ENCODE assay signal across 8 mouse cellular contexts in the genomic region with DNA sequence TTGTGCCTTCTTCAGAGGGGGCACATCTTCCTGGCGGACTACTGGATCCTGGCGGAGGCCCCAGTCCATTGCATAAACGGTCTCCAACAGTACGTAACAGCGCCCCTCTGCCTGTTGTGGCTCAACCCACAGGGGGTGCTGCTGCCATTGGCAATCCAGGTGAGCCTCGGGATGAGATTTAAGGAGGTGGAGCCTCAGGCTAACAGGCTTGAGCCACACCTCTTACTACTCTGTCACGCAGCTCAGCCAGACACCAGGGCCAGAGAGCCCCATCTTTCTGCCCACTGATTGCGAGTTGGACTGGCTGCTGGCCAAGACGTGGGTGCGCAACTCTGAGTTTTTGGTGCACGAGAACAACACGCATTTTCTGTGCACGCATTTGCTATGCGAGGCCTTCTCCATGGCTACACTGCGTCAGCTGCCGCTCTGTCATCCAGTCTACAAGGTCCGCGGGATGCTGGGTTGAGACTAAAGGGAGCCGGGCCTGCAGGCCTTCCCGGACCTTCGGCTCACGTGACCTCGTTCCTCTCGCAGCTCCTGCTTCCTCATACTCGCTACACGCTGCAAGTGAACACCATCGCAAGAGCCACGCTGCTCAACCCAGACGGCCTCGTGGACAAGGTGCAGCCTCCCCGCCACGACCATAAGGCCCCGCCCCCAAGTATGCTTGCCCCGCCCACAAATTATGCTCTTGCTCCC. TPM values are rescaled to one million over a fixed set of nuclear protein-coding genes. Genes with fewer than 3 reads are reported as not detected.
A peak's percentile ranks its signal among the peaks of the same experiment; 100 is the strongest.
DNase-seq lines count a peak whose midpoint lies in the region; ATAC-seq and TF ChIP-seq lines count a peak whose summit lies in the region.
"Had no signal": no experiment of that assay in that cellular context is flagged by ENCODE, and none has a peak within 500 bp of the region (broad histone marks: within the 10 kb centered on the region; RNA-seq: fewer than 3 reads in every experiment).

No protein-coding gene starts in this region.

- under 1% methylated on average over 34 of the region's 34 CpGs for WGBS in forebrain, embryonic 15.5 days
- 2% methylated on average over 34 of the region's 34 CpGs for WGBS in hindbrain, embryonic 16.5 days

- intact Hi-C loops in left cerebral cortex, adult 2 months (cut with DNase I), result loop anchor here (5.0 kb wide), 1 partner anchor 98 kb away; no protein-coding TSS in a partner anchor

- DNase-seq in R1 (ENCODE audit: low read depth, low spot score), result peak; percentile 92
- peak; percentile 69 to 78 for DNase-seq in cerebellum, adult 18-20 months
- DNase-seq in left cerebral cortex, adult 2 months (ENCODE audit: extremely low spot score in 1 of 2, low spot score in 2 of 2), result peak; percentile 81 to 84
- peak; percentile 55 for DNase-seq in lung, postnatal 25 days (ENCODE audit: low spot score)
- peak; percentile 86 to 93 for DNase-seq in right cerebral cortex, postnatal 10 days (ENCODE audit: low spot score in 2 of 2)

- H3K4me3 ChIP-seq in forebrain, embryonic 15.5 days, result peak overlapping the region; percentile 43
- peak overlapping the region; percentile 44 for H3K4me3 ChIP-seq in hindbrain, embryonic 16.5 days (ENCODE audit: low read length)
- peak overlapping the region; percentile 51 for H3K4me3 ChIP-seq in left cerebral cortex, adult 2 months

- no peaks in the 10 kb centered on the region for H3K9me3 ChIP-seq in forebrain, embryonic 15.5 days
- no peaks in the 10 kb centered on the region for H3K9me3 ChIP-seq in hindbrain, embryonic 16.5 days (ENCODE audit: control insufficient read depth, low read length)

- peaks cover 12% of the 10 kb centered on the region for H3K4me1 ChIP-seq in forebrain, embryonic 15.5 days
- 0 out of 2 replicates have a peak, but pooled peaks cover 3% of the 10 kb centered on the region for H3K4me1 ChIP-seq in hindbrain, embryonic 16.5 days (ENCODE audit: control insufficient read depth, insufficient read depth, low read depth, low read length)

- H3K36me3 ChIP-seq in forebrain, embryonic 15.5 days, result no peaks in the 10 kb centered on the region
- no peaks in the 10 kb centered on the region for H3K36me3 ChIP-seq in hindbrain, embryonic 16.5 days (ENCODE audit: control insufficient read depth, insufficient read depth, low read length)

- peak overlapping the region; percentile 43 for H3K9ac ChIP-seq in forebrain, embryonic 15.5 days (replicated peaks)
- H3K9ac ChIP-seq in hindbrain, embryonic 16.5 days (ENCODE audit: low read depth, low read length), result peak overlapping the region; percentile 64

- TF ChIP-seq CTCF in left cerebral cortex, adult 2 months (IDR thresholded peaks at IDR 0.05), result peak; percentile 49

- peak; percentile 82 for ATAC-seq in forebrain, embryonic 15.5 days (replicated peaks)
- peak; percentile 84 for ATAC-seq in hindbrain, embryonic 16.5 days

- peak overlapping the region; percentile 47; the same call in 1 of the 2 replicates for H3K27ac ChIP-seq in forebrain, embryonic 15.5 days (replicated peaks)
- H3K27ac ChIP-seq in hindbrain, embryonic 16.5 days (ENCODE audit: low read depth, low read length), result peak overlapping the region; percentile 42; the same call in 1 of the 2 replicates
- H3K27ac ChIP-seq in left cerebral cortex, adult 2 months, result peak overlapping the region; percentile 22

- peak overlapping the region; percentile 62 for H3K4me2 ChIP-seq in forebrain, embryonic 15.5 days (replicated peaks)
- peak overlapping the region; percentile 68 for H3K4me2 ChIP-seq in hindbrain, embryonic 16.5 days (ENCODE audit: low read length)

- H3K27me3 ChIP-seq in forebrain, embryonic 15.5 days, result no peaks in the 10 kb centered on the region
- no peaks in the 10 kb centered on the region for H3K27me3 ChIP-seq in hindbrain, embryonic 16.5 days (replicated peaks; ENCODE audit: control insufficient read depth, insufficient read depth, low read length)

RNA-seq across cellular contexts. Expression of a gene that starts 8.4 kb away (rescaled TPM):
- polyA plus RNA-seq in forebrain, embryonic 15.5 days (2015; fragmentation: Nextera tagmentation; extraction: Ambion mirVana), result 2.2 and 3.6 TPM in 2 replicates
- polyA plus RNA-seq in hindbrain, embryonic 16.5 days (2015; fragmentation: Nextera tagmentation; extraction: Ambion mirVana), result 8.1 and 8.5 TPM in 2 replicates
- 1 to 10 TPM; 6.5 TPM for total RNA-seq in left cerebral cortex, adult 2 months (2021)

RNA-seq across cellular contexts. Expression of a gene that starts 11.7 kb away (rescaled TPM):
- 0.31 and 0.38 TPM in 2 replicates for polyA plus RNA-seq in forebrain, embryonic 15.5 days (2015; fragmentation: Nextera tagmentation; extraction: Ambion mirVana)
- polyA plus RNA-seq in hindbrain, embryonic 16.5 days (2015; fragmentation: Nextera tagmentation; extraction: Ambion mirVana), result 0.94 and 1.2 TPM in 2 replicates
- 1 to 10 TPM; 1.3 to 1.4 TPM for total RNA-seq in left cerebral cortex, adult 2 months (2021)

RNA-seq across cellular contexts. Expression of a gene that starts 13.9 kb away (rescaled TPM):
- polyA plus RNA-seq in forebrain, embryonic 15.5 days (2015; fragmentation: Nextera tagmentation; extraction: Ambion mirVana), result 0.42 and 0.46 TPM in 2 replicates
- polyA plus RNA-seq in hindbrain, embryonic 16.5 days (2015; fragmentation: Nextera tagmentation; extraction: Ambion mirVana), result 1.4 and 1.8 TPM in 2 replicates
- under 1 TPM; 0.57 to 0.82 TPM for total RNA-seq in left cerebral cortex, adult 2 months (2021)

RNA-seq across cellular contexts. Expression of a gene that starts 22.7 kb away (rescaled TPM):
- polyA plus RNA-seq in forebrain, embryonic 15.5 days (2015; fragmentation: Nextera tagmentation; extraction: Ambion mirVana), result not detected in 2 replicates
- 0.65 and 0.95 TPM in 2 replicates for polyA plus RNA-seq in hindbrain, embryonic 16.5 days (2015; fragmentation: Nextera tagmentation; extraction: Ambion mirVana)
- 1 to 10 TPM; 8.7 to 9.8 TPM for total RNA-seq in left cerebral cortex, adult 2 months (2021)
- polyA plus RNA-seq: gonadal fat pad, adult 2 months had no signal

RNA-seq across cellular contexts. Expression of a gene that starts 39.1 kb away (rescaled TPM):
- 7.6 and 8.2 TPM in 2 replicates for polyA plus RNA-seq in forebrain, embryonic 15.5 days (2015; fragmentation: Nextera tagmentation; extraction: Ambion mirVana)
- polyA plus RNA-seq in hindbrain, embryonic 16.5 days (2015; fragmentation: Nextera tagmentation; extraction: Ambion mirVana), result 11.1 and 11.2 TPM in 2 replicates
- 100 to 1,000 TPM; 114 to 185 TPM for total RNA-seq in left cerebral cortex, adult 2 months (2021)

Comparison
In these comparisons a context has a peak if more than half of its experiments do, and no peak if none do; other contexts are left out.
1. Peak in every context shown above with its lines: DNase-seq, ATAC-seq, H3K4me3 ChIP-seq and H3K27ac ChIP-seq.